Mouse (Mus musculus) limb, embryonic 14.5 days (tissue): Measurements from ENCODE around the gene Mfng. TPM values are rescaled to one million over a fixed set of nuclear protein-coding genes. Genes with fewer than 3 reads are reported as not detected.

Experiments used
- ATAC-seq: fragments of 200-750 bp; cut with Nextera tagmentation; 2 replicates; pipeline ENCODE4 v1.8.0; 2017; ENCODE audit warnings: low read depth, moderate number of reproducible peaks, moderate TSS enrichment; ENCODE audit not compliant: low FRiP score
- DNase-seq: peaks from one replicate; pipeline ENCODE4 v3.0.0-alpha.2; 2015; ENCODE audit warnings: low spot score
- H3K27ac ChIP-seq: fragments of 300-500 bp; sonication (generic); replicated peaks from 2 replicates; pipeline ENCODE4 v1.5.1; 2014; ENCODE audit warnings: low read depth, mild to moderate bottlenecking, low read length, moderate library complexity, mixed read lengths
- H3K27me3 ChIP-seq: fragments of 300-500 bp; sonication (generic); 2 replicates; pipeline ENCODE4 v1.6.1; 2014; ENCODE audit warnings: low read length, mixed read lengths; ENCODE audit not compliant: control insufficient read depth, insufficient read depth
- H3K36me3 ChIP-seq: fragments of 300-500 bp; sonication (generic); 2 replicates; pipeline ENCODE4 v1.6.1; 2014; ENCODE audit warnings: mild to moderate bottlenecking, low read length, moderate library complexity, mixed read lengths; ENCODE audit not compliant: control insufficient read depth, insufficient read depth
- H3K4me1 ChIP-seq: fragments of 300-500 bp; sonication (generic); 2 replicates; pipeline ENCODE4 v1.6.1; 2014; ENCODE audit warnings: antibody characterized with exemption, low read length, mixed read lengths; ENCODE audit not compliant: control insufficient read depth, insufficient read depth
- H3K4me2 ChIP-seq: fragments of 300-500 bp; sonication (generic); replicated peaks from 2 replicates; pipeline ENCODE4 v1.6.1; 2014; ENCODE audit warnings: low read depth, mild to moderate bottlenecking, low read length, moderate library complexity; ENCODE audit not compliant: severe bottlenecking
- H3K4me3 ChIP-seq: fragments of 300-500 bp; sonication (generic); replicated peaks from 2 replicates; pipeline ENCODE4 v1.5.1; 2014; ENCODE audit warnings: low read length
- H3K9ac ChIP-seq: fragments of 300-500 bp; sonication (generic); 2 replicates; pipeline ENCODE4 v1.6.1; 2014; ENCODE audit warnings: mild to moderate bottlenecking, low read depth, low read length, moderate library complexity; ENCODE audit not compliant: severe bottlenecking
- H3K9me3 ChIP-seq: fragments of 300-500 bp; sonication (generic); 2 replicates; pipeline ENCODE4 v1.6.1; 2016; ENCODE audit warnings: low read length; ENCODE audit not compliant: control insufficient read depth
- POLR2A ChIP-seq: fragments of 200-500 bp; IDR thresholded peaks from 2 replicates; pipeline ENCODE4 v1.8.0; 2012; ENCODE audit warnings: inconsistent platforms, mild to moderate bottlenecking, moderate library complexity, borderline replicate concordance; ENCODE audit not compliant: insufficient read depth, insufficient read length; ENCODE audit errors: extremely low read depth
- WGBS: fragments of 180-500 bp; shearing (Covaris S2); extraction: QIAGEN DNeasy Blood & Tissue Kit; methylation state at CpG from one replicate; pipeline ENCODE4 v1.1.7; 2014; 5-methylcytosine and 5-hydroxymethylcytosine counted together
- polyA plus RNA-seq, 2 experiments: library from polyadenylated mRNA; depleted of rRNA in 1 of 2; stranded (reverse) in 1 of 2; unstranded in 1 of 2; fragments of >200 nt; fragmentation: Nextera tagmentation in 1 of 2; extraction: Ambion mirVana in 1 of 2; gene quantifications; 2 replicates each; pipeline versions ENCODE4 v1.2.1 to v1.2.3; 2012 to 2014

Gene Mfng
- polyA plus RNA-seq, 2 experiments = 10.1 to 13.9 TPM

DNA sequence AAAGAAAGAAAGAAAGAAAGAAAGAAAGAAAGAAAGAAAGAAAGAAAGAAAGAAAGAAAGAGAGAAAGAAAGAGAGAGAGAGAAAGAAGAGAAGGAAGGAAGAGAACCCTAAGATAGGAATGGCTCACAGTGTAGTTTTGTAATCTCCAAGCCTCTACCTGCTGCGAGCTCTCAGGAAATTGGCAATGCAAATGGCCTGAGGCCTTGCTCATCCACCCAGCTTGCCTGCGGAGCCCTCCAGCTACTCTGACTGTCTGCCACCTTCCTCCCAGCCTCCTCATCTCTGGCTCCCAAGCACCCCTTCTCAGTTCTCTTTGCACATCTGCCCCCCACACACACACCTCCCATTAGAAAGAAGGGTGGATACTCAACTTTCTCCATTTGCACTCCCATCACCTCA is 35.7 kb upstream of the Mfng start:
- no peak for TF ChIP-seq POLR2A
- Histone ChIP-seq H3K36me3 (no peaks in the 10 kb centered on the region), H3K27ac (no peak overlapping the region), H3K4me1 (peaks cover 10% of the 10 kb centered on the region; the same call in 1 of the 2 replicates), H3K4me3 (no peak overlapping the region), H3K4me2 (no peak overlapping the region), H3K27me3 (peaks cover 15% of the 10 kb centered on the region), H3K9me3 (no peaks in the 10 kb centered on the region), H3K9ac (no peak overlapping the region)
- ATAC-seq (no peak), DNase-seq (no peak)
- WGBS = 82% methylated on average over 2 of the region's 2 CpGs

DNA sequence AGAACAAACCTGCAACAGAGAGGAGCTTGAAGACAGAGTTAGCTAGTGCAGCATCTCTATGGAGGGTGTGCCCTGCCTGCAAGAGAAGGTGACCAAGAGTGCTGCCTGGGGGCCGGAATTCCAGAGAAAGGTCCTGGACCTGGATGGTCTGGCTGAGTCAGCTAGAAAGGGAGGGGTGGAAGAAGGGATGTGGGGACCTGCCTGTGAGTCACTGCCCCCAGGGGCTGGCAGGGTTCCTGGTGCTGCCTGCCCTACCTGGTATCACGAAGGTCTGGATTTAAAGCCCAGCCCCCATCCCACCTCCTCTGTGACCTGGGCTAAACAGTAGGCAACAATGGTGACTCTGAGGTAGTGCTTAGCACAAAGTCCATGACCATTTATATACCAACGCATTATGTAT is 33.9 kb upstream of the Mfng start:
- Histone ChIP-seq H3K9ac (no peak overlapping the region), H3K27me3 (peaks cover 33% of the 10 kb centered on the region)
- 52% methylated on average over 3 of the region's 3 CpGs for WGBS

DNA sequence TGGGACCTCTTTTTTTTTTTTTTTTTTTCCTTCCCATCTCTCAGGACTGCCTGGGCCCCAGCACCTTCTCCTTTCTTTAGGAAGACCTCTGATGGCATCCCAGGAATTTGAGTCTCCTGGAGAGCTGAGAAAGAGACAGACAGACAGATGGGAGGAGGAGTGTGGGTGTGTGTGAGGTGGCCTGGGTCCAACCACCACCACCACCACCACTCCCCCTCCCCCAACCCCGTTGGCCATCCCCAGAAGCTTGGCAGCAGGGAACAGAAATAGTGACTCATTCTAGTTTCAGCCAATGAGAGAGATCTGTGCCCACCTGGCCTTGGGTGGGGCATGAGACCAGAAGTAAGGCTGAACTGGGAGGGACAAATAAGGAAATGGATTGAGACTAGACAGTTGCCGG is 33.3 kb upstream of the Mfng start:
- TF ChIP-seq POLR2A = no peak
- Histone ChIP-seq H3K36me3 (no peaks in the 10 kb centered on the region), H3K27me3 (peaks cover 39% of the 10 kb centered on the region), H3K4me1 (peaks cover 13% of the 10 kb centered on the region), H3K9ac (no peak overlapping the region), H3K27ac (no peak overlapping the region), H3K9me3 (no peaks in the 10 kb centered on the region), H3K4me3 (no peak overlapping the region), H3K4me2 (no peak overlapping the region)
- no peak for ATAC-seq
- 29% methylated on average over 2 of the region's 2 CpGs for WGBS
- DNase-seq = no peak

More for the DNA sequence above, 33.9 kb upstream of the Mfng start:
- ATAC-seq (no peak), DNase-seq (no peak)
- no peak overlapping the region for H3K4me2 ChIP-seq
- H3K4me3 ChIP-seq = no peak overlapping the region
- no peaks in the 10 kb centered on the region for H3K36me3 ChIP-seq
- no peak for TF ChIP-seq POLR2A
- no peaks in the 10 kb centered on the region for H3K9me3 ChIP-seq
- no peak overlapping the region for H3K27ac ChIP-seq
- peaks cover 13% of the 10 kb centered on the region for H3K4me1 ChIP-seq

DNA sequence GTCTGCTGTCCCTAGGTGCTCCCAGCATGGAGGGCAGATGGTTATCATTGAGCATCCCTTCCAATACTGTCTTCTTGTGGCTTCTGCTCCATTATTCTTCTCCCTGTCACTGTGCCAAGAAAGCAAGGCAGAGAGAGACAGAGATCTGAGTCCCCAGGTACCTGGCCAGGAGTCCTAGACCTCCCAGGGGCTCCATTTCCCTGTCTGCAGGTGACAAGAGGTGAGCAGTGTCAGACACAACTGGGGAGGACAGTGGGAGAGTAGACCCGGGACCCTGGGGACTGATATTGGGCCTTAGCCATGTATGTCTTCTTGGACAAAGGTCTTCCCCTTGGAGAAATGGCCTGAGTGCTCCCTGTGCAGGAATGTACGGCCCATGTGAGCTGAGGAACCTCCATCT is 32.1 kb upstream of the Mfng start:
- ATAC-seq (no peak), DNase-seq (no peak)
- Histone ChIP-seq H3K36me3 (no peaks in the 10 kb centered on the region), H3K27ac (no peak overlapping the region), H3K4me2 (no peak overlapping the region), H3K4me1 (peaks cover 13% of the 10 kb centered on the region), H3K9me3 (no peaks in the 10 kb centered on the region), H3K9ac (no peak overlapping the region), H3K27me3 (peaks cover 51% of the 10 kb centered on the region), H3K4me3 (no peak overlapping the region)
- no peak for TF ChIP-seq POLR2A
- WGBS = 68% methylated on average over 2 of the region's 2 CpGs

DNA sequence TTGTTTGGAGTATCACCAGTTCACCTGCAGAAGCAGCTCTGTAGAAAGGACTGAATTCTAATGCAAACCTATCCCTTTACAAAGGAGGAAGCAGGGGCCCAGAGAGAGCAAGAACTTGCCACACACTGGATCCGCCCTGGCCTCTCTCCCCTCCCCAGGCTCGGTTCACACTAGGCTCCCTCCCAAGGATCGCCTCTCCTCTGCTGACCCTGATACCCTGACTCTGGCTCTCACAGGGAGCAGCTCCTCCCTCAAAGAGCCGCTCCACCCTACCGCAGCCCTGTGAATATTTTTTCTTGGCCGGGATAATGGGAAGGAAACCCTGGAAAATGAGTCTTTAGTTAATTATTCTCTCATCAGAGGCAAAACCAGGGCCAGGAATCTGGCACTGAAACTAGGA is 31.1 kb upstream of the Mfng start:
- WGBS = 11% methylated on average over 6 of the region's 6 CpGs
- Histone ChIP-seq H3K36me3 (no peaks in the 10 kb centered on the region), H3K4me1 (peaks cover 4% of the 10 kb centered on the region; the same call in 1 of the 2 replicates), H3K9me3 (no peaks in the 10 kb centered on the region), H3K4me2 (no peak overlapping the region), H3K4me3 (no peak overlapping the region), H3K27me3 (peaks cover 57% of the 10 kb centered on the region), H3K27ac (no peak overlapping the region), H3K9ac (no peak overlapping the region)
- DNase-seq (no peak), ATAC-seq (no peak)
- no peak for TF ChIP-seq POLR2A

DNA sequence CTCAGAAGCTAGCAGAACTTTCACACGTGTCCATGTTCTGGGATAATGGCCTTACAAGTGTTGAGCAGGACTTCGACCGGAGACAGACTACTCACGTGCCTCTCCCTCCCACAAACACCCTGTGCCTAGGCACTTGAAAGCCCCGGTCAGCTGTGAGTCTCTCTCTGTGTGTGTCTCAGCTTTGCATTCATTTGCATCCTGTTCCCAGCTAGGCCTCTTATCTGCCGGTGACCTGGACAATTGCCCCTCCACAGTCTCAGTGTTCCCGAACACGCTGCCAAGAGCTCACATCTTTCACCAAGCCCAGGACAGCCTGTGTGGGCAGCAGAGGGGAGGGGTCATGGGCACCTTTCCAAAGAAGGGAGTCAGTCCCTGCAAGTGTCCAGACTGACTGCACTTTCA is 30.2 kb upstream of the Mfng start:
- DNase-seq (no peak), ATAC-seq (no peak)
- no peak for TF ChIP-seq POLR2A
- Histone ChIP-seq H3K27ac (no peak overlapping the region), H3K36me3 (no peaks in the 10 kb centered on the region), H3K4me2 (no peak overlapping the region), H3K27me3 (peaks cover 64% of the 10 kb centered on the region), H3K4me3 (no peak overlapping the region), H3K9me3 (no peaks in the 10 kb centered on the region), H3K4me1 (peaks cover 3% of the 10 kb centered on the region; the same call in 1 of the 2 replicates), H3K9ac (no peak overlapping the region)
- 9% methylated on average over 8 of the region's 8 CpGs for WGBS
